Mouse (Mus musculus): Measurements from ENCODE around the gene Pex14.

The Pex14 gene

DNA sequence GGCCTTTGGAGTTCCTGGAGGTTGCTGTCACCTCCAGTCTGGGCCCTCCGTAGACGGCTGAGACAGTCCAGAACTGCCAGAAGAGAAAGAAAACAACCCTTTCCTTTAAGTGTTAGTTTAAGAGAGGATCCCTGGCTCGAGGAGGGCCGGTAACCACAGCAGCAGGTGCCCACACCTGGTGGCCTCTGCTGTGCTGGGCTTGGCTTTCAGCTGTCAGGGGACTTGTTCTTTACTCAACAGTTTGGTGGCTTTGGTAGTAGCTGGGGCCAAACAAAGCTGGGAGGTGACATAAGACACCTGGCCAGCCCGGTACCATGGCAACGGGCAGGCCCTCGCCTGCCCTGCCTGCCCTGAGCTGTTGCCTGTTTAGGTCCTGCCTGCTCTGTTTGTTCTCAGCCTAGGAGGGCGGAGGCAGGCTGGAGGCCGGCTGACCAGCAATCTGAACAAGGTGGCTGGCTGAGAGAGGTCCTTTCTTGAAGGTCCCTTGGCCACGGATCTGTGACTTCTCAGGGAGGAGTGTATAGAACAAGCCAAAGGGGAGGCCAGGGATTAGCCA, 151.8 kb downstream of the Pex14 start:
- DNase-seq: no peak

DNA sequence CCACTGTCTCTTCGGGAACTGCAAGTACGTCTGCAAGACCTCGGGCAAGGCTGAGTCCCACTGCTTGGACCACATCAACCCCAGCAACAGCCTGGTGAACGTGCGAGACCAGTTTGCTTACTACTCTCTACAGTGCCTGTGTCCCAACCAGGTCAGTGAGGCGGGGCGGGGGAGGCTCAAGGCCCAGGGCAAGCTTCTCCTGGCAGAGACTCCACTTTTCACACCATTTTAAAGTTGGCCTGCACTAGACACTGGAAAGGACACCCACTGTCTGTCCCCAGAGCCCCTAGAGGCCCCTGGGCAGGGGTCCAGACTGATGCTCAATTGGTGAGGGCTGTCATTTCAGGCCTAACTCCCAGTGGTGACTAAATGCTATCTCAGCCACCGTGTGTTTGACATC, 153.6 kb downstream of the Pex14 start:
- no peak for DNase-seq

DNA sequence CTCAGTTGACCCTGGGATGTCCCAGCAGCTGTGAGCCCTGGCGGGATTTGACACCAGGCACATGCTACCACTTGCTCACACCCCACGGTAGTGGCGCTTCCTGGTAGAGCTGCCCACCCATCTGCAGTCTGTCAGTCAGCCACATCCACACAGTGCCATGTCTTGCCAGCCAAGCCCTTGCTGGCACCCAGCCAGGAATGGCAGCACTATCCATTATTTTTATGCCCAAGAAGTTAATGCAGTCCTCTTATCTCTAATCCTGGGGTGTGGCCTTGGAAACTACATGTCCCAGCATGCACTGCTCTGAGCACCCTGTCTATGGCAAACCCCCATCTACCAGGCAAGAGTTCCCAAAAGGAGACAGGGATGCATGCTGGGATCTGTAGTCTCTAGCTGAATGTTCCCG, 154.2 kb downstream of the Pex14 start:
- DNase-seq: peak; percentile 67

DNA sequence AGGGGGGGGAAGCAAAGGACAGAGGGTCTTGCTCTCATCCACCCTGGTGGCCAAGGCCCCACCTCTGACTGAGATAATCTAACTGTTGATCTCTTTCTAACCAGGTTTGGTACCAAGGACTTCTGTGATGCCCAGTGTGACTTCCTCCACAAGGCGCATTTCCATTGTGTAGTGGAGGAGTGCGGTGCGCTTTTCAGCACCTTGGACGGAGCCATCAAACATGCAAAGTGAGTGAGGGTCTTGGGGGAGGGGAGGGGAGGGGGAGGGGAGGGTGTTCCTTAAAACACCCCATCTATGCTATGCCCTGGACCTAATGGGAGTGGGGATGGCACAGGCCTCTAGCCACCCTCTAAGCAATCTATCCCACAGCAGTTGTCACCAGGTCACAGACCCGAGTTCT, 156.6 kb downstream of the Pex14 start:
- DNase-seq: no peak

DNA sequence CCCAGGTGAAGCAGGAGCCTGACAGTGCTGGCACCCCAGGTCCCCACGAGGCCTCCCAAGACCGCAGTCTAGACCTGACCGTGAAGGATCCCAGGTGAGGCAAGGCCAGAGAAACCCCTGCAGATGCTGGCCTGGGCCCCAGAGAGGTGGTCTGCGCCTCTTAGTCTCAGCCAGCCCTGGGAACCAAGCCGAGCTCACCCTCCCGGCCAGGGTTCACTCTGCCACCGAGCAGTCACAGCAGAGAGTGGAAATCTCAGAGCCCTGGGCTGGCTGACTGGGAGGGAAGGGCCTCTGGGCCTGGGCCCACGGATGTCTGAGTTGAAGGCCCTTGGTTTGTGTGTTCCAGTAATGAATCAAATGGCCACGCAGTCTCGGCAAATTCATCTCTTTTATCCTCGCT, 158.4 kb downstream of the Pex14 start:
- DNase-seq: no peak

DNA sequence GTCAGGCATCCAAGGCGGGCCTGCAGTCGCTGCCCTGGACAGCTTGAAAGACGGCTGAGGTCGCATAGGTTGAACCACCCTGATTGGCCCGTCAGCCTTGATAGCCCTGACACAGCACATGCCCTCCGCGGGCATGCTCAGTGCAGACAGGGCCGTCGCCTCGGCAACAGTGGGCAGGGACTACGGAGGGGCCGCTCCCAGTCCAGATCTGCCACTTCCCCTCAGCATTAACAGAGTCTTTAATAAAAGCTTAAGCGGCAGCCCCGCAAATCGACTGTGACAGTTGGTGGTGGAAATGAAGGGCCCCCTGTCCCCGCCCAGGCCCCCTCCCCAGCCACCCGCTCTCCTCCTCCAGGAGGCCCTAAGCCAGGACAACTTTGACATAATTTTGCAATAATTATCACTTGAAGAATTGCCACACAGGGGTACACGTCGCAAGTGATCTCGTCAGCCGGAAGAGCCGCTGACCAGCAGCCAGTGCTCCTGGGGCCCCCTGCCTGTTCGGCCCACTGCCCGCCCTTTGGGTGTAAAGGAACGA, 158.9 kb downstream of the Pex14 start:
- DNase-seq: peak; percentile 56

DNA sequence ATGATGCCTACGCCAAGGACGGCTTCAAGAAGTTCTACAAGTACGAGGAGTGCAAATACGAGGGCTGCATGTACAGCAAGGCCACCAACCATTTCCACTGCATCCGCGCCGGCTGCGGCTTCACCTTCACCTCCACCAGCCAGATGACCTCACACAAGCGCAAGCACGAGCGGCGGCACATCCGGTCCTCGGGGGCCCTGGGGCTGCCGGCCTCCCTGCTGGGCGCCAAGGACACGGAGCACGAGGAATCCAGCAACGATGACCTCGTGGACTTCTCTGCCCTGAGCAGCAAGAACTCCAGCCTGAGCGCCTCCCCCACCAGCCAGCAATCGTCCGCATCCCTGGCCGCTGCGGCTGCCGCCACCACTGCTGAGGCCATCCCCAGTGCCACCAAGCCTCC, 161.1 kb downstream of the Pex14 start:
- no peak for DNase-seq

DNA sequence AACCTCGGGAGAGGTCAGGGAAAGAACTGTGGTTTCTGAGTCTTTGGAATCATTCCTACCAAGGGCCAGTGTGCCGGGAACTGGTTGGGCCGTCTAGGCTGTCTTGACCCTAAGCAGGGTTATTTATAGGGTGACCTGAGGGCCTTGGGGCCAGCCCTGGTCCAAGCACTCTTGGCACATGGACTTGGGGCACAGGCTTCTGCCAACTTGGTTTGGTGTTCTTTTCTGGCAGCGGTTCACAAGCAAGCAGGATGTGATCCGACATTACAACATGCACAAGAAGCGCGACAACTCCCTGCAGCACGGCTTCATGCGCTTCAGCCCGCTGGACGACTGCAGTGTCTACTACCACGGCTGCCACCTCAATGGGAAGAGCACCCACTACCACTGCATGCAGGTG, 162.9 kb downstream of the Pex14 start:
- no peak for DNase-seq

DNA sequence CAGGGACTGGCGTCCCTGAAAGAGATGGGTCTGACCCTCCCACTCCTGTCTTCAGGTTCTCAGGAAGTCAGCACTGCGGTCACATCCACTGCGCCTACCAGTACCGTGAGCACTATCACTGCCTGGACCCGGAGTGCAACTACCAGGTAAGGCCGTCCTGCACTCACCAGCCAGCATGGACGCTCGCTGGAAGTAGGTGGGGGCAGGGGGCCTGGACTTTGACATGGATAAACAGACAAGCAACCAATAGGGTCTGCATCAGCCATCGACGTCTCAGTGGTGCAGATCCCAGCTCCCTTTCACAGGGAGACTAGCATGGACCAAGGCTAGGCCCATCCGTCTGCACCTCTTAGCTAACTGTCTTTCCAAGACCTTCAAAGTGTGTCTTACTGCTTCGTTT, 163.6 kb downstream of the Pex14 start:
- DNase-seq: no peak

DNA sequence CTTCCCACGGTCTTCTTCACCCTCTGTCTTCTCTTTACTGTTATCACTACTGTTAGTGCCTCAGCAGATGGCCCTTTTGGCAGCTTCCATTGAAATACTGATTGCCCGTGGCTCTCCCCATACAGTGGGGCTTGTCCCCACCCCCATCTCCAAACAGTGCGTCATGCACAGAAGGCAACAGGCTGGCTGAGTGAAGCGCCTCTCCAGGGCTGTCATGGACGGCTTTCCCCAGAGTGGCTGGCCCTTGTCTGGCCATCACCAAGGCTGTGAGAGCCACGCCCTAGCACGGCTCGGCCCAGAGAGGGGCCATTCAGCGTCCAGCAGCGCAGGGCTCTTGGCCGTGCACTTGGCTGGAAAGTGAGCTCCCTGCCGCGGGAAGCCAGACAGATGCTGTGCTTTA, 164.5 kb downstream of the Pex14 start:
- peak; percentile 78 for DNase-seq

DNA sequence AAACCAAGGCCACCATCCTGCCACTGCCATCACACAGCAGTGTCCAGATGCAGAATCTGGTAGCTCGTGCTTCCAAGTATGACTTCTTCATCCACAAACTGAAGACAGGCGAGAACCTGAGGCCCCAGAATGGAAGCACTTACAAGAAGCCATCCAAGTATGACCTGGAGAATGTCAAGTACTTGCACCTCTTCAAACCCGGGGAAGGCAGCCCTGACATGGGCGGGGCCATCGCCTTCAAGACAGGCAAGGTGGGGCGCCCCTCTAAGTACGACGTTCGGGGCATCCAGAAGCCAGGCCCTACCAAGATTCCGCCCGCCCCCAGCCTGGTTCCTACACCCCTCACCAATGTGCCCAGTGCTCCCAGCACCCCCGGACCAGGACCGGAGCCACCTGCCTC, 166.6 kb downstream of the Pex14 start:
- DNase-seq: no peak

DNA sequence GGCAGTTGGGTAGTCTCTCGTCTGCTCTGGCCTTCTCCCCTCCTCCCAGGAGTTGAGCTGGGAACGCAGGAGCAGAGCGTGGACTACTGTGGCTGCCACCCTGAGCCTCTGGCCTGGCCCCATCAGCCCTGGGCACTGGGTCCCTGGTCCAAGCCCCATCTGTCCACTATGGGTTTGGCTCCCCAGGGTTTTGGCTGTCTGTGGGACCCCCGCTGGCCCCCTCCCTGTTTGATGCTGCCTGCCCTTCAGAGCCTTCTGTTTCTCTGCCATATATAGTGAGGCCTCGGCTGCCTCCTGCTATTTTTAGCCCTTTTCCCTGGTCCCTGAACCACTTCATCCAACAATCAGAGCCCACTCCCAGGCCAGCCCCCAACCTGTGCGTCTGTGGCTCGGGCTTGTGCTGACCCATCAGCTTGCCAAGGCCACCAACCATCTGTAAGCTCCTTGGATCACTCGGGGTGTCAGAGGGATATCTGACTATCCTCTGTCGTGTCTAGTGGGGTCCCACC, 168.9 kb downstream of the Pex14 start:
- DNase-seq: no peak

DNA sequence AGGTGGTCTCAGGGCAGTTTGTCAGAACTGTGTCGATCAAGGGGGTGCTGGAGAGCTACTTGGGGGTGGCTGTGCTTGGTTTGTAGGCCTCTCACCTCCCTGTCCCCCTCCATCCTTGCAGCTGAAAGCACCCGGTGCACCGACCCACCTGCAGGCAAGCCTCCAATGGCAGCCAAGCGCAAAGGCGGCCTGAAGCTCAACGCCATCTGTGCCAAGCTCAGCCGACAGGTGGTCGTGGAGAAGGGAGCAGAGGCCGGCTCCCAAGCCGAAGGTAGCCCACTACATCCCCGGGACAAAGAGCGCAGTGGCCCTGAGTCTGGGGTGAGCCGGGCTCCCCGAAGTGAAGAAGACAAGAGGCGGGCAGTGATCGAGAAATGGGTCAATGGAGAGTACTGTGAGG, 170.8 kb downstream of the Pex14 start:
- no peak for DNase-seq

DNA sequence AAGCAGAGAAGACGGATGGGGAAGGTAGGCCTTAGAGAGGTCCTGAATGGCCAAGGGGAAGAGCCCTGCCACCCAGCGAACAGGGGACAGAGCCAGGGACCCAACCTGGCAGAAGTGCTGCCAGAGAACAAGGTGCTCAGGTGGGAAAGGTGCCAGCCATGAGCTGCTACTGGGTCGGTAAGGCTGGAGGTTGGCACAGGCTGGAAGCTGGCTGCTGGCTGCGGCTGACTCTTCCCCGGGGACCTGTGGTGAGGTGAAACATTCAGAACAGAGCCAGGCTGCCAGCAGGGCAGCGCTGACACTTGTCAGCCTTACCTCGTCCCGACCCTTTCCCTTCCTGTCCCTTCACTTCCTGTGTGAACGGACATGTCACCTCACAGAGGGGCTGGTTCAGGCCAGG, 171.4 kb downstream of the Pex14 start:
- DNase-seq: no peak

DNA sequence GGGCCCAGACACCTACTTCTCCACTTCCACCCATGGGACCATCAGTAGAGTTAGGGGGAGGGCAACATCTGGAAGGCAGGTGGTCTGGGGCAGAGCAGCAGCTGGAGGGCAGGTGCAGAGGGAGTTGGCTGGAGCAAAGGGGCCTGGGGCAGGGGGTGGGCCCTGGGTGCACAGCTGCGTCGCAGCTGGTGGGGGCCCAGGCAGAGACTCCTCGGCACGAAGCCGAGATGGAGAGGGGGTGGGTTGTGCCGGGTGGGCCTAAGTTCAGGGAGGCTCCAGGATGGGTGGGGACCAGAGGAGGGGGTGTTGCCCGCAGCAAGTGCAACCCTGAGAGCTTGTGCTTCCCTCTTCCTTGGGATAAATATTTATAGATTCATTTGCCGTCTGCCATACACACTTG, 173.2 kb downstream of the Pex14 start:
- no peak for DNase-seq

DNA sequence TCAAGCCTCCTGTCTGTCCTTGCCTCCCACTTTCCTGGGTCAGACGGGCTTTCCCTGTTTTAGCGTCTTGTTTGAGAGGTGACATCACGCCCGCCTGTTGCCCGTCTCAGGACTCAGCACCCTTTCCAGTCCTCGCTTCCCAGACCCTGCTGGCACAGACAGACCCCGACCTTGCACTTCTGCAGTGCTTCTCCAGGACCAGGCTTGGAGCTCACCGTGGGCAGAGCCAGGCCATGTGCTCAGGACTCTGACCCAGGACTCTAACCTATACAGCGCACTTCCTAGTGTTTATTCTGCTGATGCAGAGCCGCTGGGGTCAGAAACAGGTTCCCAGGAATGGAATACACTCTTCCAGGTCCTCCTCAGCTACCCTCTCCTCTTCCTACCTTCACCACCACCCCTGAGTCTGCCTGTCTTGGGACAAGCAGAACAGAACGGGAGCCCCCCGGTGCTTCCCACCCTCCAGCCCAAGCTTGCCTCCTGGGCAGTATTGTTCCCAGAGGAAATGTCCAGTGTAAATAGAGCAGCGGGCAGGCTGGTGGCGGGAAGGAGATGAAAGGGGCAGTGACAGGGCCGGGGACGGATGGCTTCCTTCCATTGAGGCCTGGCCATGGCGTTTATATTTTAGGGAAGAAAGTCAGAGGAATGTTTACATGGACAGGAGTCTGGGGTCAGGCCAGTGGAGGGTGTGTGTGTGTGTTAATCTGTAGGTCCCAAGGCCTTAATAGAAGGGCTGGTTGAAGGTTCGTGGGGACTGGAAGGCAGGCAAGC, 173.9 kb downstream of the Pex14 start:
- no peak for DNase-seq

DNA sequence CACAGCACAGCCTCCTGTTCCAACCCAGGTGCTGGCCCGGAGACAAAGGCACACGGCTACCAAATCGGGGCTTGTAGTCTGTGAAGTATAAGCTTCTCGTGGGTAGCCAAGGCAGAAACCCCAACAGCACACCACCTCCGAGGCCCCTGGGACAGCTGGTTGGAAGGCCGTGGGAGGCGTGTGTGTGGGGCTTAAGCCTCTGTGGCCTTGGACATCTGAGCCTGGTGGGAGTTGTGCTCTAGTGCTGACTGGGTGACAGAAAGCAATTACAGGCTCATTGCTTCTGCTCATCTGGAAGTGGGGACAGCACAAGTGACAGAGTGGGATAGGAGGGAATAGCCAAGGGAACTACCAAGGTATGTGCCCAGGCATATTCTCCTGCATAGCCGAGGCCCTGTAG, 175.7 kb downstream of the Pex14 start:
- no peak for DNase-seq

DNA sequence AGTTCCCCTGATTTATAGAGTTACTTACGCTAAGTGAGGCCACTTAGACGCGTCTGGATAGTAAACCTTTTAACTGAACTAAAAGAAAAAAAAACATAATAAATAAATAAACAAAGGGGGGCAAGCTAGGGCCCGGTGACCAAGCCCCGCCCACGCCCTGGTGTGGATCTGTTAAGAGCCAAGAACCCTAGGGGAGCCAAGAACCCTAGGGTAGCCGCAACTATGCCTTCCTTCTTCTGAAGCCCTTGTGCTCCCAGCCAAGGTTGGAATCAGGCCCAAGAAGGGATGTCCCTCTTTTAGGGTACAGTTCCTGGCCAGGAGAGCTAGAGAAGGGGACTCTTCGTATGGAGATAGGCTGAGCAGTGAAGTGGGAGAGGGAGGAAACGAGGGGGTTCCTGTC, 176.3 kb downstream of the Pex14 start:
- no peak for DNase-seq

DNA sequence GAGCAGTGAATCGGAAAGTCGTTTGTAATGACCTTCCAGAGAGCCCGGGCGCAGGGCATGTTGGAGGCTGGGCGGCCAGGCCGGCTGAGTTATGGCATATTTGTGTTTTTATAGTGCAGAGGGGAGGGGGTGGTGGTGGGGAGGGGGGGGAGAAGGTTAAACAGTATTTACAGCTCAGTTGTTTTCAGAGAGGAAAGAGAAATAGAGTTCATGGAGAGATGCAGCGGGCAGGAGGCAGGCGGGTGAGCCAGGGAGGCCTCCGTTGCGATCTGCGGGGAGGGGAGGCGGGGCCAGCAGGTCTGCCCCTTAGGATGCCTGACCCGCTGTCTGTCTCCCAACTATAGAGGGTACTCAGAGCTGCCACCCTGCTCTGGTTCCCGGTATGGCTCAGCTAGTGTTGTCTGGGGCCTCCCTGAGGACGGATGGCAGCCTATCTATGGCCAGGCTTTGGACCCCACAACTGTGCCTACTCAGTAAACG, 177.4 kb downstream of the Pex14 start:
- no peak for DNase-seq

DNA sequence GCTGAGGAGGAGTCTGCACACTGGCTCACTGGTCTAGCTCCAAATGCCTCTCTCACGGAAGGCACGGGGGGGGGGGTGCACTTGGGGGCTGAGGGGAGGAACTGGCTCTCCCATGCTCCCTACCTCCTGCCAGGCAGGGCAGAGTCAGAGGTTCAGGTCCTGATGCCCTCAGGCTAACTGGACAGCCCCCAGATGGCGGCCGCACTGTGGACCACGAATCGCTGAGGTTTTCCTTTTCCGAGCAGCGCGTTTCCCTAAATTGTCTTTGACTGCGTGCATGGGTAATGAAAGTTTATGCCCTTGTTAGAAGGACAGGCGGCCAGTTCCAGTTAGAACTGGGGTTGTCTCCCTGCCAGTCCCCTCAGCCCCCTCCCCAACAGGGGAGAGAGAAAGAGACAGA, 179.1 kb downstream of the Pex14 start:
- no peak for DNase-seq

DNA sequence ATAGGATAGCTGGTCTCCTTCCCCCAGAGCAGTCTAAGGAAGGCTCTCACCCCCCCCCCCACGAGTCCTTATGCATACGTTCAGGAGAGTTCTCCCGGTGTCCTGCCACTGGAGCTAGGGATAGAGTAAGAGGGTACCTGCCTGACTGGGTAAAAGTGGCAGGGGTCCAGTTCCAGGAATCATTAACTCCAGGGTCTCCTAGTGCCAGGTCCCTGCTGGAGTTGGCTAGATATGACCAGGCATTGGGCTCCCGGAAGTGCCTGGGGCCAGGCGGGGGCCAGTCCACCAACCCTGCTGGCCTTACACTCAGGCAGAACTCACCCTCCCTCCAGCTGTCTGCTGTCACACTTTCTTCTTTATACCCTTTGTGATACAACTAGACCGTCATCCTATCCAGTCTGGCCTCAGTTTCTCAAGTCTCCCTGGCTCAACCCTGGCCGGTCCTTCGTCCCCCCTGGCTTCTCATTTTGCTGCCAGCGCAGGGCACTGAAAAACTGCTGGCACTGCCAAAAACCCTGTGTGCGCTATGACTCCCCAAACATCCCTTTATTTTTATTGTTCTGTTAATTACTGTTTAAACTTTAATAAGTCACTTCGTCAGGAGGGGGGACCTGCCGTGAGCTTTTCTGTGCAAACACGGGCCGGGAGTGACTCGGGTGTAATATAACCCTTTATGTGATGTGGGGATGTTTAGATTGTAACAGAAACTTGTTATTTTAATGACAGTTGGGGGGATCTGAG, 180.8 kb downstream of the Pex14 start:
- no peak for DNase-seq

DNA sequence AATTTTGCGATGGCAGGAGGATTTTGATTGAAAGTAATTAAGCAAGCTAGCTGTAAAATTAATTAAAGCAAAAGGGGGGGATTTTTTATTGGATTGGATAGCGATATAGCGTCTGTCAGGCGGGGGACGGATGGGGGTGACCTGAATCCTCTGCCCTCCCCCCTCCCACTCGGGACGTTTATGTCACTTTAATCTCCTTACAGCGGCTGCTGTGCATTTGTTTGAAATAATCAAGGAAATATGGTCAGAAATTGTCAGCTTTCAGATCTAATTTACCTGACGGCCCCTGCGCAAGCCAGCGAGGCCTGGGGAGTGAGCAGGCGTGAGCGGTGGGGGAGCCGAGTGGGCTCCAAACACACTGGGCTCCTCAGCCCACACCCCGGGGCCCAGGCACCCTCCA, 183.8 kb downstream of the Pex14 start:
- no peak for DNase-seq

DNA sequence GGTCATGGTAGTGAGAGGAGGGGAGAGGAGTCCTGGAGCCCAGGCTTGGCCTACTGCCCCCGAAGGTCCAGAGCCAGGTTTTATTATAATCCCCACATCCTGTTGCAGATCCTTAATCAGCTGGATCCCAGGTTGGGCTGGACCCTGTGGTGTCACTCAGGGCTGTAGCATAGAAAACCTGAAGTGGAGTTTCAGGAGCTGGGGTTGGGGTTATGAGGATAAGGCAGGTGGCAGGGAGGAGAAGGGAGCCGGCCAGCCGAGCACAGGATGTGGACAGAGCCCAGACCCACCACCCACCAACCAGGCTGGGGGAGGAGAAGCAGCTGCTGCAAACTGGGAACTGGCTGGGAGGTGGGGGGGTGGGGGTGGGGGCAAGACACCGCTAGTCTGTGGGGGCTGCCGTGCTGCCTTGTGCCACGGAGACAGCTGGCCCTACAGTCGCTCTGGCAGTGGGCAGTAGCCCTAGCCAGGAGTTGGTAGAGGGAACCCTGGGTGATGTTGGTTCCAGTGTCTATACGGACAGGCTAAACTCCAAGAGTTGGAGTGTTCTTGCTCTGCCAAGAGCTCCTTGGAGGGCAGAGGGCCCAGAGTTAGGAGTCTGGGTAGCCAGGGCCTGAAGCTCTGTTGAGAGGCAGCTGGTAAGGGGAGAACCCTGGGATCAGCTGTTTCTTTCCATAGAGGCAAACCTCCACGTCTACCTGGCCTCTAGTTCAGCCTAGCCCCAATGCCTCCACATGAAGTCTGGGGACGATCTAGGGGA, 184.6 kb downstream of the Pex14 start:
- no peak for DNase-seq
